Mouse (Mus musculus) midbrain, embryonic 14.5 days (tissue): ENCODE results near the gene Ikzf3. TPM values are rescaled to one million over a fixed set of nuclear protein-coding genes. Genes with fewer than 3 reads are reported as not detected.

Experiments used
- ATAC-seq: fragments of 200-750 bp; cut with Nextera tagmentation; 2 replicates; pipeline ENCODE4 v1.8.0; 2017; ENCODE audit warnings: moderate number of reproducible peaks, moderate library complexity; ENCODE audit not compliant: low FRiP score, low TSS enrichment
- DNase-seq: peaks from one replicate; pipeline ENCODE4 v3.0.0-alpha.2; 2015
- H3K27ac ChIP-seq: fragments of 300-500 bp; sonication (generic); replicated peaks from 2 replicates; pipeline ENCODE4 v1.5.1; 2014; ENCODE audit warnings: mild to moderate bottlenecking, low read depth, low read length, moderate library complexity
- H3K27me3 ChIP-seq: fragments of 300-500 bp; sonication (generic); 2 replicates; pipeline ENCODE4 v1.6.1; 2014; ENCODE audit warnings: low read length, control low read depth, mixed read lengths; ENCODE audit not compliant: control insufficient read depth, insufficient read depth
- H3K36me3 ChIP-seq: fragments of 300-500 bp; sonication (generic); 2 replicates; pipeline ENCODE4 v1.6.1; 2014; ENCODE audit warnings: low read length, control low read depth; ENCODE audit not compliant: control insufficient read depth, insufficient read depth
- H3K4me1 ChIP-seq: fragments of 300-500 bp; sonication (generic); 2 replicates; pipeline ENCODE4 v1.6.1; 2014; ENCODE audit warnings: mild to moderate bottlenecking, antibody characterized with exemption, low read length, control low read depth; ENCODE audit not compliant: control insufficient read depth, insufficient read depth
- H3K4me2 ChIP-seq: fragments of 300-500 bp; sonication (generic); 2 replicates; pipeline ENCODE4 v1.6.1; 2014; ENCODE audit warnings: mild to moderate bottlenecking, low read length, moderate library complexity
- H3K4me3 ChIP-seq: fragments of 300-500 bp; sonication (generic); replicated peaks from 2 replicates; pipeline ENCODE4 v1.5.1; 2014; ENCODE audit warnings: low read depth, low read length
- H3K9ac ChIP-seq: fragments of 300-500 bp; sonication (generic); replicated peaks from 2 replicates; pipeline ENCODE4 v1.6.1; 2014; ENCODE audit warnings: mild to moderate bottlenecking, low read length, moderate library complexity
- H3K9me3 ChIP-seq: fragments of 300-500 bp; sonication (generic); 2 replicates; pipeline ENCODE4 v1.6.1; 2016; ENCODE audit warnings: low read length, control low read depth, mixed read lengths; ENCODE audit not compliant: control insufficient read depth
- WGBS: fragments of 180-500 bp; shearing (Covaris S2); extraction: QIAGEN DNeasy Blood & Tissue Kit; methylation state at CpG from one replicate; pipeline ENCODE4 v1.1.7; 2014; 5-methylcytosine and 5-hydroxymethylcytosine counted together
- polyA plus RNA-seq: library from polyadenylated mRNA; unstranded; fragments of >200 nt; fragmentation: Nextera tagmentation; extraction: Ambion mirVana; gene quantifications from 2 replicates; pipeline ENCODE4 v1.2.1, GENCODE M21; 2014

Gene Ikzf3
- polyA plus RNA-seq, 1 experiment from 2014 or later = not detected

GRCm38 (mm10) chr11:98586087-98586891 is 40.5 kb upstream of the Ikzf3 start:
- Histone ChIP-seq H3K27me3 (no peaks in the 10 kb centered on the region), H3K9me3 (no peaks in the 10 kb centered on the region), H3K4me3 (peak overlapping the region; percentile 92), H3K36me3 (peaks cover 24% of the 10 kb centered on the region), H3K9ac (peak overlapping the region; percentile 84), H3K27ac (peak overlapping the region; percentile 88), H3K4me2 (peak overlapping the region; percentile 85), H3K4me1 (peaks cover 27% of the 10 kb centered on the region)
- under 1% methylated on average over 22 of the region's 22 CpGs for WGBS
- DNase-seq = peak; percentile 27
- peak; percentile 54; the same call in 1 of the 2 replicates for ATAC-seq

GRCm38 (mm10) chr11:98584629-98585177 is 38.9 kb upstream of the Ikzf3 start:
- whole genome bisulfite sequencing = 97% methylated on average over 6 of the region's 6 CpGs
- no peak for DNase-seq
- H3K9ac ChIP-seq = no peak overlapping the region
- H3K27me3 ChIP-seq = no peaks in the 10 kb centered on the region
- no peak overlapping the region for H3K4me3 ChIP-seq
- no peak overlapping the region for H3K4me2 ChIP-seq
- peaks cover 34% of the 10 kb centered on the region for H3K36me3 ChIP-seq
- ATAC-seq = no peak
- H3K27ac ChIP-seq = no peak overlapping the region
- H3K9me3 ChIP-seq = no peaks in the 10 kb centered on the region
- peaks cover 27% of the 10 kb centered on the region for H3K4me1 ChIP-seq

- Histone ChIP-seq H3K4me2 (no peak overlapping the region), H3K4me1 (peaks cover 27% of the 10 kb centered on the region), H3K9ac (no peak overlapping the region), H3K27me3 (no peaks in the 10 kb centered on the region), H3K9me3 (no peaks in the 10 kb centered on the region), H3K27ac (no peak overlapping the region), H3K36me3 (peaks cover 34% of the 10 kb centered on the region), H3K4me3 (no peak overlapping the region)
- DNase-seq (no peak), ATAC-seq (no peak)
- WGBS = 86% methylated on average over 1 of the region's 1 CpGs
Measured at GRCm38 (mm10) chr11:98584146-98584545, 38.3 kb upstream of the Ikzf3 start.

- peaks cover 34% of the 10 kb centered on the region for H3K36me3 ChIP-seq
- H3K9me3 ChIP-seq = no peaks in the 10 kb centered on the region
- ATAC-seq = no peak
- H3K9ac ChIP-seq = no peak overlapping the region
- peaks cover 26% of the 10 kb centered on the region for H3K4me1 ChIP-seq
- no peak overlapping the region for H3K4me3 ChIP-seq
- no peaks in the 10 kb centered on the region for H3K27me3 ChIP-seq
- DNase-seq = no peak
- WGBS = 47% methylated on average over 3 of the region's 3 CpGs
- H3K27ac ChIP-seq = no peak overlapping the region
- no peak overlapping the region for H3K4me2 ChIP-seq
Measured at GRCm38 (mm10) chr11:98583571-98583970, 37.7 kb upstream of the Ikzf3 start.

- Histone ChIP-seq H3K4me1 (peaks cover 23% of the 10 kb centered on the region), H3K9me3 (no peaks in the 10 kb centered on the region), H3K27ac (no peak overlapping the region), H3K4me3 (no peak overlapping the region), H3K27me3 (no peaks in the 10 kb centered on the region), H3K36me3 (peaks cover 34% of the 10 kb centered on the region), H3K4me2 (no peak overlapping the region), H3K9ac (no peak overlapping the region)
- ATAC-seq (no peak), DNase-seq (no peak)
- 91% methylated on average over 3 of the region's 3 CpGs for WGBS
Measured at GRCm38 (mm10) chr11:98583265-98583552, 37.4 kb upstream of the Ikzf3 start.

GRCm38 (mm10) chr11:98582551-98583264 is 36.9 kb upstream of the Ikzf3 start:
- ATAC-seq (no peak), DNase-seq (no peak)
- 88% methylated on average over 12 of the region's 12 CpGs for WGBS
- peaks cover 18% of the 10 kb centered on the region for H3K4me1 ChIP-seq
- no peak overlapping the region for H3K27ac ChIP-seq
- peaks cover 34% of the 10 kb centered on the region for H3K36me3 ChIP-seq
- H3K27me3 ChIP-seq = no peaks in the 10 kb centered on the region
- H3K4me3 ChIP-seq = no peak overlapping the region
- no peak overlapping the region for H3K9ac ChIP-seq
- no peak overlapping the region for H3K4me2 ChIP-seq
- H3K9me3 ChIP-seq = no peaks in the 10 kb centered on the region

GRCm38 (mm10) chr11:98582030-98582388 is 36.2 kb upstream of the Ikzf3 start:
- H3K27me3 ChIP-seq = no peaks in the 10 kb centered on the region
- H3K36me3 ChIP-seq = peaks cover 34% of the 10 kb centered on the region
- H3K27ac ChIP-seq = no peak overlapping the region
- DNase-seq (no peak), ATAC-seq (no peak)
- H3K4me3 ChIP-seq = no peak overlapping the region
- no peak overlapping the region for H3K4me2 ChIP-seq
- peaks cover 14% of the 10 kb centered on the region for H3K4me1 ChIP-seq
- no peaks in the 10 kb centered on the region for H3K9me3 ChIP-seq
- H3K9ac ChIP-seq = no peak overlapping the region
- WGBS = 81% methylated on average over 8 of the region's 8 CpGs

- ATAC-seq (no peak), DNase-seq (no peak)
- 67% methylated on average over 17 of the region's 17 CpGs for WGBS
- Histone ChIP-seq H3K9ac (no peak overlapping the region), H3K27me3 (no peaks in the 10 kb centered on the region), H3K27ac (no peak overlapping the region), H3K36me3 (peaks cover 34% of the 10 kb centered on the region), H3K4me2 (no peak overlapping the region), H3K4me3 (no peak overlapping the region), H3K9me3 (no peaks in the 10 kb centered on the region), H3K4me1 (peaks cover 14% of the 10 kb centered on the region)
Measured at GRCm38 (mm10) chr11:98581286-98582029, 35.6 kb upstream of the Ikzf3 start.
